Mouse (Mus musculus): ENCODE measurements at regions not wholly inside any gene's neighbourhood (a gene's known extent, or its start where the extent isn't known, plus 50 kb on each side); places are given as distances from the start of the nearest gene placed in this dataset.

GRCm38 (mm10) chr7:67446606-67447005 is 73.9 kb upstream of the Mef2a start:
- no peak for TF ChIP-seq CTCF (IDR thresholded peaks at IDR 0.05)
- TF ChIP-seq EP300 (IDR thresholded peaks at IDR 0.05), result no peak
